Mouse (Mus musculus) lung, postnatal 0 days (tissue): Measurements from ENCODE around the gene Cnnm1. TPM values are rescaled to one million over a fixed set of nuclear protein-coding genes. Genes with fewer than 3 reads are reported as not detected.

ENCODE experiments used
- ATAC-seq: fragments of 200-750 bp; cut with Nextera tagmentation; 2 replicates; pipeline ENCODE4 v1.8.0; 2017; ENCODE audit warnings: moderate library complexity
- DNase-seq: peaks from one replicate; pipeline ENCODE4 v3.0.0-alpha.2; 2016; ENCODE audit warnings: low spot score
- H3K27ac ChIP-seq: fragments of 300-500 bp; sonication (generic); 2 replicates; pipeline ENCODE4 v1.5.1; 2014; ENCODE audit warnings: antibody characterized with exemption, mild to moderate bottlenecking, low read length, mixed read lengths
- H3K27me3 ChIP-seq: fragments of 300-500 bp; sonication (generic); replicated peaks from 2 replicates; pipeline ENCODE4 v1.6.1; 2014; ENCODE audit warnings: low read length, mixed read lengths; ENCODE audit not compliant: insufficient read depth
- H3K36me3 ChIP-seq: fragments of 300-500 bp; sonication (generic); 2 replicates; pipeline ENCODE4 v1.6.1; 2014; ENCODE audit warnings: low read length, mixed read lengths; ENCODE audit not compliant: insufficient read depth
- H3K4me1 ChIP-seq: fragments of 300-500 bp; sonication (generic); 2 replicates; pipeline ENCODE4 v1.6.1; 2014; ENCODE audit warnings: antibody characterized with exemption, low read depth, low read length, mixed read lengths; ENCODE audit not compliant: insufficient read depth
- H3K4me2 ChIP-seq: fragments of 300-500 bp; sonication (generic); replicated peaks from 2 replicates; pipeline ENCODE4 v1.6.1; 2014; ENCODE audit warnings: low read depth, mild to moderate bottlenecking, low read length, moderate library complexity, mixed read lengths
- H3K4me3 ChIP-seq: fragments of 300-500 bp; sonication (generic); 2 replicates; pipeline ENCODE4 v1.5.1; 2014; ENCODE audit warnings: low read depth, low read length
- H3K9ac ChIP-seq: fragments of 300-500 bp; sonication (generic); replicated peaks from 2 replicates; pipeline ENCODE4 v1.6.1; 2014; ENCODE audit warnings: low read depth, mild to moderate bottlenecking
- H3K9me3 ChIP-seq: fragments of 300-500 bp; sonication (generic); 2 replicates; pipeline ENCODE4 v1.6.1; 2016; ENCODE audit warnings: low read length, mixed read lengths
- CTCF ChIP-seq: IDR thresholded peaks from 2 replicates; pipeline ENCODE4 v1.5.1; 2016; ENCODE audit warnings: antibody characterized with exemption, mild to moderate bottlenecking
- EP300 ChIP-seq: IDR thresholded peaks from 2 replicates; pipeline ENCODE4 v1.6.1; 2016; ENCODE audit warnings: antibody characterized with exemption, mild to moderate bottlenecking, control low read depth
- WGBS: fragments of 180-500 bp; shearing (Covaris S2); extraction: QIAGEN DNeasy Blood & Tissue Kit; methylation state at CpG from one replicate; pipeline ENCODE4 v1.1.7; 2014; 5-methylcytosine and 5-hydroxymethylcytosine counted together
- polyA plus RNA-seq: library from polyadenylated mRNA; unstranded; fragments of >200 nt; fragmentation: Nextera tagmentation; extraction: Ambion mirVana; gene quantifications from 2 replicates; pipeline ENCODE4 v1.2.1, GENCODE M21; 2015

Gene Cnnm1
- polyA plus RNA-seq, 1 experiment from 2014 or later: 0.25 TPM

DNA sequence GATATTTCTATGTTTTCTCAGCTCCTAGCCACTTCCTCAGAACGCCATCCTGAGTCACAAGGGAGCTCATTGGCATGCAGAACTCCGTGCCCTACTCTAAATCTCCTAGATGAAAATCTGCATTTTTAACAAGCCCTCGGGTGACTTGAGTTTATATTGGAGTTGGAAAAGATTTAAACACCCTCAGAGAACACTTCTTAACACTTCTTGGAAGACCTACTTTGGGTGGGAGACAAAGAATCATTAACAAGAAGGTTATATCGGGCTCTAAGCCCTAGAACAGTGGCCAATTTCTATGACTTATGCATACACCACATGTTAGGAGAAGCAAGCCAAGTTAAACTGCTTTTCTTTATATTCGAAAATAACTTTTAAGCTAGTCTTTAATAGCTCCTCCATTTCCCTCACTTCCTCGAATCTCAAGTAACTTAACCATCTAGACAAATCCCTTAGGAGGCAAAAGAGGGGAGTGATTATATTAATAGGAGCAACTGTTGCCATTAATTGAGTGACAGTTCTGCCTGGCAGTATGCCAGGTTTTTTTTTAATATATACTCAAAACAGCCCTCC, 4.5 kb downstream of the Cnnm1 start:
- no peak overlapping the region for H3K4me2 ChIP-seq
- no peak for TF ChIP-seq EP300
- no peak for TF ChIP-seq CTCF
- no peaks in the 10 kb centered on the region for H3K36me3 ChIP-seq
- H3K27ac ChIP-seq: no peak overlapping the region
- 64% methylated on average over 6 of the region's 6 CpGs for WGBS
- H3K9me3 ChIP-seq: no peaks in the 10 kb centered on the region
- no peak overlapping the region for H3K4me3 ChIP-seq
- H3K4me1 ChIP-seq: no peaks in the 10 kb centered on the region
- ATAC-seq (no peak), DNase-seq (no peak)
- H3K9ac ChIP-seq: no peak overlapping the region
- H3K27me3 ChIP-seq: peaks cover 38% of the 10 kb centered on the region

DNA sequence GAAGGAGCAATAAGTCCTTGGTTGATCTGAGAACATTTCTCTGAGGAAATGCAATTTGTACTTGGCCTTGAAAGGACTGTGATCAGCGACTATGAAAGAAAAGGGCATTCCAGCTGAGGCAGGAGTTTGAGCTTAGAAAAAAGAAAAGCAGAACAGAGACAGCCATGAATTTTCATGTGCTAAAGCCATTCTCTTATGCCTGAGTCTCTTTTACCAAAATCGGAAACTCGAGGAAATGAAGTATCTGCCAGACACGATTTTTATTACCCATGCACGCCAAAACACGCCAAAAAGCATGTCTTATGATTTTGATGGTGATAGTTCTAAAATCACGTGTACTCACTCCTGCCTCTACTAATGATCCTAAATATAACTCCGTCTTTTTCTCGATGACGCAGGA, 11.3 kb downstream of the Cnnm1 start:
- no peak overlapping the region for H3K4me2 ChIP-seq
- DNase-seq (no peak), ATAC-seq (no peak)
- no peak for TF ChIP-seq CTCF
- no peak for TF ChIP-seq EP300
- WGBS: 83% methylated on average over 10 of the region's 10 CpGs
- no peak overlapping the region for H3K4me3 ChIP-seq
- H3K27ac ChIP-seq: no peak overlapping the region
- no peaks in the 10 kb centered on the region for H3K27me3 ChIP-seq
- H3K4me1 ChIP-seq: no peaks in the 10 kb centered on the region
- no peaks in the 10 kb centered on the region for H3K9me3 ChIP-seq
- no peak overlapping the region for H3K9ac ChIP-seq
- no peaks in the 10 kb centered on the region for H3K36me3 ChIP-seq

GRCm38 (mm10) chr19:43452176-43452575, 11.9 kb downstream of the Cnnm1 start:
- DNase-seq: no peak

DNA sequence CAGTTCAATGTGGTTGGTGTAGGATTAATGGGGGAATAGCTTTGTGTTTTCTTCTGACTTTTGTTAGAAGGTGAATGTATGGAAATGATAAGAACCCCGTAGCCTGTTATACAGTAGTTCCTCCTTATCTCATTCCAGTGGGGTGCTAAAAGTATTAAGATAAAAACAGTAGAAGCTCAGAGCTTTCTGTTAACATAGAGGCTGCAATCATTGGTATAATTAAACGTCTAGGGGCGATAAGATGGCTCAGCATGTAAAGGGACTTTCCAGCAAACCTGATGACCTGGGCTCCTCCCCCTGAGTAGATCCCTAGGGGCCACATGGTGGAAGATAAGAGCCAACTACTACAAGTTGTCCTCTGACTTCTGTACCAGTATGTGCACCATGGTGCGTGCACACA, 12.8 kb downstream of the Cnnm1 start:
- 68% methylated on average over 4 of the region's 4 CpGs for WGBS

More at GRCm38 (mm10) chr19:43452176-43452575, 11.9 kb downstream of the Cnnm1 start:
- Histone ChIP-seq H3K4me2 (no peak overlapping the region), H3K27me3 (no peaks in the 10 kb centered on the region), H3K9ac (no peak overlapping the region), H3K27ac (no peak overlapping the region), H3K4me3 (no peak overlapping the region), H3K36me3 (no peaks in the 10 kb centered on the region), H3K4me1 (no peaks in the 10 kb centered on the region), H3K9me3 (no peaks in the 10 kb centered on the region)
- TF ChIP-seq EP300 (no peak), CTCF (no peak)
- no peak for ATAC-seq
- WGBS: 77% methylated on average over 5 of the region's 5 CpGs

DNA sequence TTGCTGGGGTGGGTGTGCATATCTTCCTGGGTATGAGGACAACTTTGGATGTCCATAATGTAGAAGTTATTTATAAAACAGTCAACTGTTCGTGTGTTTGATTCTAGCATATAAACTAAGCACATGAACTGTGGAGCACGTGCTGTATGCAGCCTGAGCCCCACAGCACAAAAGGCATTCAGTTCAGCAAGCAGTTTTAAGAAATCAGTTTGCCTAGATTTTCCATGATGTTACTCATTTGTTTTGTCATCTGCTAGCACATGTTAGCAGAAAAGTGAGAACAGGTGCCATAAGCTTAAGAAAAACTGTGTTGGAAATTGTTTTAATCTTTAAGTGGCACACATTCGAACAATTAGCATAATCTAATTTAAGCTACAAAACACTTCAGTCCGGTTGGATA, 19.7 kb downstream of the Cnnm1 start:
- no peaks in the 10 kb centered on the region for H3K27me3 ChIP-seq
- H3K4me3 ChIP-seq: no peak overlapping the region
- H3K4me2 ChIP-seq: no peak overlapping the region
- no peaks in the 10 kb centered on the region for H3K4me1 ChIP-seq
- no peak overlapping the region for H3K27ac ChIP-seq
- no peak for ATAC-seq
- no peak for DNase-seq
- 67% methylated on average over 4 of the region's 4 CpGs for WGBS
- no peaks in the 10 kb centered on the region for H3K36me3 ChIP-seq
- no peak overlapping the region for H3K9ac ChIP-seq
- TF ChIP-seq EP300 (no peak), CTCF (no peak)
- H3K9me3 ChIP-seq: no peaks in the 10 kb centered on the region

More for the DNA sequence above, 12.8 kb downstream of the Cnnm1 start:
- H3K27ac ChIP-seq: no peak overlapping the region
- TF ChIP-seq CTCF (no peak), EP300 (no peak)
- no peak overlapping the region for H3K4me2 ChIP-seq
- no peak for ATAC-seq
- H3K9me3 ChIP-seq: no peaks in the 10 kb centered on the region
- no peak overlapping the region for H3K9ac ChIP-seq
- H3K4me1 ChIP-seq: no peaks in the 10 kb centered on the region
- no peaks in the 10 kb centered on the region for H3K27me3 ChIP-seq
- no peak for DNase-seq
- H3K36me3 ChIP-seq: no peaks in the 10 kb centered on the region
- no peak overlapping the region for H3K4me3 ChIP-seq

GRCm38 (mm10) chr19:43460481-43460880, 20.2 kb downstream of the Cnnm1 start:
- no peak for ATAC-seq
- no peak for TF ChIP-seq EP300
- TF ChIP-seq CTCF: no peak
- Histone ChIP-seq H3K36me3 (no peaks in the 10 kb centered on the region), H3K27me3 (no peaks in the 10 kb centered on the region), H3K4me2 (no peak overlapping the region), H3K9me3 (no peaks in the 10 kb centered on the region), H3K9ac (no peak overlapping the region), H3K27ac (no peak overlapping the region), H3K4me3 (no peak overlapping the region), H3K4me1 (no peaks in the 10 kb centered on the region)
- 82% methylated on average over 12 of the region's 12 CpGs for WGBS
- no peak for DNase-seq

- Histone ChIP-seq H3K4me2 (no peak overlapping the region), H3K4me3 (no peak overlapping the region), H3K4me1 (no peaks in the 10 kb centered on the region), H3K9ac (no peak overlapping the region), H3K27ac (no peak overlapping the region), H3K9me3 (no peaks in the 10 kb centered on the region), H3K27me3 (no peaks in the 10 kb centered on the region), H3K36me3 (no peaks in the 10 kb centered on the region)
- TF ChIP-seq EP300: no peak
- TF ChIP-seq CTCF: no peak
- WGBS: 82% methylated on average over 3 of the region's 3 CpGs
- DNase-seq (no peak), ATAC-seq (no peak)
Measured at GRCm38 (mm10) chr19:43462141-43462540, 21.9 kb downstream of the Cnnm1 start.
